Mouse (Mus musculus) ES-Bruce4 (cell line): ENCODE results near the gene Gpr156. TPM values are rescaled to one million over a fixed set of nuclear protein-coding genes. Genes with fewer than 3 reads are reported as not detected.
"Not testable (repeated sequence)": the region's sequence is repeated elsewhere in the genome, so short reads cannot be mapped to it uniquely, and the experiment has no call there.

ENCODE experiments used
- H3K27ac ChIP-seq: 2 replicates; pipeline ENCODE4 v1.5.1; 2012; ENCODE audit warnings: low read length, inconsistent platforms; ENCODE audit not compliant: insufficient read depth
- H3K27me3 ChIP-seq: 2 replicates; pipeline ENCODE4 v1.6.1; 2012; ENCODE audit warnings: mild to moderate bottlenecking, low read length, inconsistent platforms; ENCODE audit not compliant: control insufficient read depth, poor library complexity, insufficient read depth, severe bottlenecking
- H3K36me3 ChIP-seq: 2 replicates; pipeline ENCODE4 v1.6.1; 2012; ENCODE audit warnings: inconsistent platforms, mild to moderate bottlenecking, low read length, moderate library complexity; ENCODE audit not compliant: control insufficient read depth, poor library complexity, insufficient read depth, severe bottlenecking
- H3K4me1 ChIP-seq: one replicate; pipeline ENCODE4 v1.8.1; 2011; ENCODE audit warnings: low read length; ENCODE audit not compliant: control insufficient read depth, insufficient read depth
- H3K4me3 ChIP-seq: 2 replicates; pipeline ENCODE4 v1.5.1; 2011; ENCODE audit warnings: low read depth, mild to moderate bottlenecking, low read length
- H3K9ac ChIP-seq: 2 replicates; pipeline ENCODE4 v1.6.1; 2012; ENCODE audit warnings: low read depth, mild to moderate bottlenecking, inconsistent platforms; ENCODE audit not compliant: poor library complexity, severe bottlenecking
- H3K9me3 ChIP-seq: replicated peaks from 2 replicates; pipeline ENCODE4 v1.6.1; 2012; ENCODE audit warnings: mild to moderate bottlenecking, low read length, inconsistent platforms; ENCODE audit not compliant: control insufficient read depth, poor library complexity, insufficient read depth, severe bottlenecking
- CTCF ChIP-seq: IDR thresholded peaks from one replicate; pipeline ENCODE4 v1.8.1; 2011; ENCODE audit warnings: low read depth, low read length
- EP300 ChIP-seq: IDR thresholded peaks from 2 replicates; pipeline ENCODE4 v1.6.1; 2011; ENCODE audit warnings: low read depth, low read length; ENCODE audit not compliant: insufficient read depth
- POLR2A ChIP-seq: IDR thresholded peaks from one replicate; pipeline ENCODE4 v1.8.1; 2011; ENCODE audit warnings: low read length; ENCODE audit not compliant: insufficient read depth
- polyA plus RNA-seq: library from polyadenylated mRNA; stranded (reverse); fragments of >200 nt; gene quantifications from 2 replicates; pipeline ENCODE4 v1.2.4, GENCODE M21; 2011; ENCODE audit warnings: low read depth; ENCODE audit not compliant: missing spikeins, insufficient read depth, insufficient read length

Gene Gpr156
- polyA plus RNA-seq, 1 experiment = not detected

DNA sequence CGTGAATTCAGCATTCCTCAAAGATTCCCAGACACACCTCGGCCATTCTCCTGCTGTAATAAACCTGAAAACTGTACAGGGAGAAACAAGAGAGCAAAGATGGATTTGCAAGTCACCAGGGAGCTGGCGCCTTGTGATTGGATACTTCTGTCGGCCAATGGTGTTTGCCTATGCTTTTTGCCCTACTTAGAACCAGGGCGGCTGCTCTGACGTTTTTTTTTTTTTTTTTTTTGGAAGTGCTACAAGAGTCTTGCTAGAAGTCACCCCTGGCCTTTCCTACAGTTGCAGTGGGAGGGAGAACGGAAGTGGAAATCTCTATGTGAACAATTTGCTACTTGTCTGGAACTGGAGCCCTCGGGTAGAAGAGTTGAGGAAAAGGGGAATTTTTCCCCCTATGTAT is 56.1 kb downstream of the Gpr156 start:
- Histone ChIP-seq H3K9ac (no peak overlapping the region), H3K27ac (no peak overlapping the region), H3K27me3 (no peaks in the 10 kb centered on the region; the same call in 1 of the 2 replicates), H3K9me3 (no peaks in the 10 kb centered on the region), H3K4me1 (no peaks in the 10 kb centered on the region), H3K36me3 (no peaks in the 10 kb centered on the region), H3K4me3 (no peak overlapping the region)
- no peak for TF ChIP-seq CTCF
- no peak for TF ChIP-seq POLR2A
- no peak for TF ChIP-seq EP300

DNA sequence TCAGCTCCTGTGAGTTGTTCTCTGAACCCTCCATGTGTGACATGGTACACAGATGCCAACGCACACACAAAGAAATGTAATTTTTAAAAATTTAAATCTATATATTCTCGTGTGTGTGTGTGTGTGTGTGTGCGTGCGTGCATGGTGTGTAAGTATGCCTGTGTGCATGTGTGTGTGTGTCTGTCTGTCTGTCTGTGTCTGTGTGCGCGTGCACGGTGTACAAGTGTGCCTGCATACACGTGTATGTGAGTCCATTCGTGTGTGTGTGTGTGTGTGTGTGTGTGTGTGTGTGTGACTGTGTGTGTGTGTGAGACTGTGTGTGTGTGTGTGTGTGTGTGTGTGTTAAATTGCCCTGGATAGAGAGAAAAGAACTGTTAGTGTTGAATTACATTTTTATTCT is 56.9 kb downstream of the Gpr156 start:
- not testable (repeated sequence) for H3K27ac ChIP-seq, H3K36me3 ChIP-seq, H3K27me3 ChIP-seq, H3K4me1 ChIP-seq, H3K4me3 ChIP-seq, H3K9ac ChIP-seq, H3K9me3 ChIP-seq

DNA sequence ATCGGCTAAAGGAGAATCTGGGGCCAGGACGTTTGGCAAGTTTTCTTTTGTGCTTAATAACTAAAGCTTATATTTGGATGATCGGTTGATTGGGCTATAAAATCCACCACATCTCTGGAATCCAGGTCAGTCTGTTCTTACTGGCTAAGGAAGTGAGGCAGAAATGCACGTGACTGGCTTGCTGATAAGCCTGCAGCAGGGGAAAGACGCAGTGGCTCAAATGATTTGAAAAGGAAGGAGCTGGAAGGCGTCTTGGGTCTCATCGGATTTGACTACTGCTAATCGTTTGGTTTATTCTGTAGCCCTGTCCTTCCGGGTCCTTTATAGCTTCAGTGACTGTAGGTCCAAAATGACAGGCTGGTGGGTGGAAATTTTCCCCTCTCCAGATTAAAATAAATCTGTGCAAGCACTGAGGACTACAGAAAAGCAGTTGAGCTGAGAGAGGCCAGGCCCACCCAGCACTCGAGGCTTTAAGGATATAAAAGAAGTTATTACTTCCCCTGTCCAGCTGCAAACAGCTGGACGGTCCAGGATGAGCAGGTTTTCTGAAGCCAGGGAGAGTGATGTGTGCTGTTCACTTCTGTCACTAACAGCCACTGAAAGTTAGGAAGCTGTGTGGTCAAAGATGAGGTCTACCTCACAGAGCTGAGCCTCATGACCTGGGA is 57.7 kb downstream of the Gpr156 start:
- no peak overlapping the region for H3K4me3 ChIP-seq
- H3K9ac ChIP-seq = no peak overlapping the region
- TF ChIP-seq EP300 (no peak), POLR2A (no peak), CTCF (no peak)
- no peak overlapping the region for H3K27ac ChIP-seq
- H3K27me3 ChIP-seq = no peaks in the 10 kb centered on the region; the same call in 1 of the 2 replicates
- H3K36me3 ChIP-seq = no peaks in the 10 kb centered on the region
- H3K9me3 ChIP-seq = no peaks in the 10 kb centered on the region
- no peaks in the 10 kb centered on the region for H3K4me1 ChIP-seq

DNA sequence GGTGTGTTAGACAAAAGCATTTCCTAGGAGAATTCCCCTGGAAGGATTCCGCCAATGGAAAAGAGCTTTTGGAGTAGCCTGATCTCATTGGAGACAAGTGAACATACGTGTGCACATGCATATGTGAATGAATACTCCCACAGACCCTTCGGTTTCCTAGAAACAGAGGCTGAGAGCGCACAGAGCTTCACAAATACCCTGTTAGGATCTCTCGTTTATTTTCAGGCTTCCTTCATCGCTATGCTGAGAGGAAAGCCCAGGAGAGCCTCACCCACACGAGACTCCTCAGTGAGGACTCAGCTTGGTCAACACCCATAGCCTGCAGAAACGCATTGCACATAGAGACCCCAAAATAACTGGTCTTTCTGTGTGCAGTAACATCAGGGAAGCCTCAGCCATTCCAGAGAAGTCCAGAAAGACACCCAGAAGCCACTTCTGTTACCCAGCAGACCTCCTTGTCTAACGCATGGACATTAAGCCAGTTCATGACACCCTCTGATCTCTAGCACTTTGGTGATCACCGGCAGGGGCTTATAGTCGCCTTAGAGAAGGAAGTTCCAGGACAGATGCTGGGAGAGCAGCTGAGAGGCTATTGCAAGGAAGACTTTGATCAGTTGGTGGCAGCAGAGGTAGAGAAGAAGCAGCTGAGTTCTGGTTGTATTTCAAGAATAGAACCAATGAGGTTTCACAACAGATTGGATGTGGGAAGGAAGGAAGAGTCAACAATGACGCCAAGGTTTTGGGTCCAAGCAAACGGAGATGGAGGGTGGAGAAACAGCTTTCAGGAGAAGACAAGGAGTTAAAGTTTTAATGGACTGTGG is 58.4 kb downstream of the Gpr156 start:
- TF ChIP-seq CTCF (no peak), POLR2A (no peak), EP300 (no peak)
- H3K36me3 ChIP-seq = no peaks in the 10 kb centered on the region
- no peaks in the 10 kb centered on the region; the same call in 1 of the 2 replicates for H3K27me3 ChIP-seq
- no peak overlapping the region for H3K9ac ChIP-seq
- H3K9me3 ChIP-seq = no peaks in the 10 kb centered on the region
- H3K27ac ChIP-seq = no peak overlapping the region
- no peak overlapping the region for H3K4me3 ChIP-seq
- no peaks in the 10 kb centered on the region for H3K4me1 ChIP-seq

DNA sequence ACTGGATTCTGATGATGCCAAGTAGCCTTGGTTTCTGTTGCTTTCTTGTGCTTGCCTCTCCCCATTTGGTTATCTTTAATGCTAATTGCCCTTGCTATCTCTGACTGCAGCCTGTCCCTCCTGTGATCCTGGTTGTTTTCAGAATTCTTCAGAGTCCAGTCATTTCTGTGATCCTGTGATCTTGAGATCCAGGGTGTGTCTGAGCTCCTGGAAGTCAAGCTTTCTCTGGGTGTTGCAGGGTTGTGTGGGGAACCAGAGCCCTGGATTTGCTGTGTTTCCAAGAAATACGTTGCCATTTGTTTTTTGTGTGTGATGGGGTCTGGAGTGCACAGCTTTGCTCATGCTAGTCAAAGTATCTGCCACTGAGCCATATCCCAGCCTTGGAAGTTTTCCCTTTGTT is 65.6 kb downstream of the Gpr156 start:
- Histone ChIP-seq H3K4me3 (no peak overlapping the region), H3K9ac (no peak overlapping the region)

DNA sequence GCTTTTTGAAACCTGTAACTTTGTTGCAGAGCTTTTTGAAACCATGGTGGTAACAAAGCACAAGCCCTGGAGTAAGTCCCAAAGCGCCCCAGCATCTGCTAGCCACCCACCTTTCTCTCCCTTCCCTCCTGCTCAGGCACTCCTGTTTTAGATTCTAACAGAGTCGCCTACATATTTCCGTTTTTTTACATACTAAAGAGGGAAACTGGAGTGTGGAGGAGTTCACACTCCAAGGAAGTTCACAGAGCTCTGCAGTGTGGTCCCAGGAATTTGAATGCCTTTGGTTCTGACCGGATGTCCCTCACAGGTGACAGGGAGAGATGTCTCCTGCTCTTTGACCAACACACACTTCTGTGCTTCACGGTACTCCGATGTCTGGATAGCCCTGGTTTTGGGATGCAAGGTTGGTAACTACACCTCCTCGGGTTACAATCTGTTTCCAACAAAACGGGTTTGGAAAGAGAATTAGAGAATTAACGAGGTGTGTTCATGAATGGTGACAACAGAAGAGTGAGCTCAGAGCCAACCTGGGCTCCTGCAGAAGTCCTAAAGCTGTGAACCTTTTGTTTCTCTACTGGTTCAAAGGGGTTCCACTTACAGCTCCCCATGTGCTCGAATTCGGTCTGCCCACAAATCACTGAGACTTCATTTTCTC is 72.0 kb downstream of the Gpr156 start:
- Histone ChIP-seq H3K9me3 (no peaks in the 10 kb centered on the region), H3K9ac (no peak overlapping the region), H3K36me3 (no peaks in the 10 kb centered on the region), H3K27ac (no peak overlapping the region), H3K4me3 (no peak overlapping the region), H3K27me3 (no peaks in the 10 kb centered on the region), H3K4me1 (peaks cover 3% of the 10 kb centered on the region)
- no peak for TF ChIP-seq POLR2A
- no peak for TF ChIP-seq CTCF
- no peak for TF ChIP-seq EP300

More for the DNA sequence above, 65.6 kb downstream of the Gpr156 start:
- H3K36me3 ChIP-seq = no peaks in the 10 kb centered on the region
- no peaks in the 10 kb centered on the region for H3K4me1 ChIP-seq
- H3K27ac ChIP-seq = no peak overlapping the region
- no peaks in the 10 kb centered on the region for H3K9me3 ChIP-seq
- TF ChIP-seq POLR2A (no peak), CTCF (no peak), EP300 (no peak)
- no peaks in the 10 kb centered on the region for H3K27me3 ChIP-seq
